Mouse (Mus musculus) kidney, postnatal 0 days (tissue): ENCODE measurements around the gene Rapgef4. TPM values are rescaled to one million over a fixed set of nuclear protein-coding genes. Genes with fewer than 3 reads are reported as not detected.

ENCODE experiments used
- ATAC-seq: fragments of 200-750 bp; cut with Nextera tagmentation; replicated peaks from 2 replicates; pipeline ENCODE4 v1.8.0; 2017; ENCODE audit warnings: low read depth, moderate number of reproducible peaks, moderate TSS enrichment, moderate library complexity; ENCODE audit not compliant: low FRiP score
- DNase-seq: peaks from one replicate; pipeline ENCODE4 v3.0.0-alpha.2; 2016; ENCODE audit warnings: low spot score
- H3K27ac ChIP-seq: fragments of 300-500 bp; sonication (generic); 2 replicates; pipeline ENCODE4 v1.5.1; 2014; ENCODE audit warnings: mild to moderate bottlenecking
- H3K27me3 ChIP-seq: fragments of 300-500 bp; sonication (generic); 2 replicates; pipeline ENCODE4 v1.6.1; 2014; ENCODE audit warnings: low read length, mixed read lengths; ENCODE audit not compliant: insufficient read depth
- H3K36me3 ChIP-seq: fragments of 300-500 bp; sonication (generic); 2 replicates; pipeline ENCODE4 v1.6.1; 2014; ENCODE audit warnings: low read length, mixed read lengths; ENCODE audit not compliant: insufficient read depth
- H3K4me1 ChIP-seq: fragments of 300-500 bp; sonication (generic); replicated peaks from 2 replicates; pipeline ENCODE4 v1.6.1; 2014; ENCODE audit warnings: antibody characterized with exemption, low read length, mixed read lengths; ENCODE audit not compliant: insufficient read depth
- H3K4me2 ChIP-seq: fragments of 300-500 bp; sonication (generic); 2 replicates; pipeline ENCODE4 v1.6.1; 2014; ENCODE audit warnings: mild to moderate bottlenecking, low read length, moderate library complexity, mixed read lengths
- H3K4me3 ChIP-seq: fragments of 300-500 bp; sonication (generic); replicated peaks from 2 replicates; pipeline ENCODE4 v1.5.1; 2014; ENCODE audit warnings: low read depth, low read length
- H3K9ac ChIP-seq: fragments of 300-500 bp; sonication (generic); 2 replicates; pipeline ENCODE4 v1.6.1; 2014; ENCODE audit warnings: low read depth, low read length
- H3K9me3 ChIP-seq: fragments of 300-500 bp; sonication (generic); replicated peaks from 2 replicates; pipeline ENCODE4 v1.6.1; 2016; ENCODE audit warnings: low read length, inconsistent platforms, mixed read lengths
- CTCF ChIP-seq: IDR thresholded peaks from 2 replicates; pipeline ENCODE4 v1.5.1; 2016; ENCODE audit warnings: antibody characterized with exemption, low read depth, mild to moderate bottlenecking, moderate library complexity
- WGBS: fragments of 180-500 bp; shearing (Covaris S2); extraction: QIAGEN DNeasy Blood & Tissue Kit; methylation state at CpG from one replicate; pipeline ENCODE4 v1.1.7; 2014; 5-methylcytosine and 5-hydroxymethylcytosine counted together
- polyA plus RNA-seq: library from polyadenylated mRNA; unstranded; fragments of >200 nt; fragmentation: Nextera tagmentation; extraction: Ambion mirVana; gene quantifications from 2 replicates; pipeline ENCODE4 v1.2.1, GENCODE M21; 2015

Gene Rapgef4
- polyA plus RNA-seq, 1 experiment from 2014 or later: 4.6 TPM

GRCm38 (mm10) chr2:72178515-72178914, 197.5 kb downstream of the Rapgef4 start:
- Histone ChIP-seq H3K4me3 (no peak overlapping the region), H3K4me2 (no peak overlapping the region), H3K36me3 (no peaks in the 10 kb centered on the region), H3K9ac (no peak overlapping the region), H3K27ac (no peak overlapping the region), H3K9me3 (no peaks in the 10 kb centered on the region), H3K27me3 (no peaks in the 10 kb centered on the region), H3K4me1 (no peaks in the 10 kb centered on the region)
- 88% methylated on average over 11 of the region's 11 CpGs for WGBS
- no peak for TF ChIP-seq CTCF
- DNase-seq (no peak), ATAC-seq (no peak)

GRCm38 (mm10) chr2:72179600-72180301, 198.7 kb downstream of the Rapgef4 start:
- no peak overlapping the region for H3K4me3 ChIP-seq
- no peak overlapping the region for H3K27ac ChIP-seq
- no peaks in the 10 kb centered on the region for H3K27me3 ChIP-seq
- TF ChIP-seq CTCF: no peak
- no peaks in the 10 kb centered on the region for H3K4me1 ChIP-seq
- DNase-seq (no peak), ATAC-seq (no peak)
- H3K36me3 ChIP-seq: no peaks in the 10 kb centered on the region
- H3K9me3 ChIP-seq: no peaks in the 10 kb centered on the region
- 89% methylated on average over 15 of the region's 15 CpGs for WGBS
- H3K4me2 ChIP-seq: no peak overlapping the region
- H3K9ac ChIP-seq: no peak overlapping the region

DNA sequence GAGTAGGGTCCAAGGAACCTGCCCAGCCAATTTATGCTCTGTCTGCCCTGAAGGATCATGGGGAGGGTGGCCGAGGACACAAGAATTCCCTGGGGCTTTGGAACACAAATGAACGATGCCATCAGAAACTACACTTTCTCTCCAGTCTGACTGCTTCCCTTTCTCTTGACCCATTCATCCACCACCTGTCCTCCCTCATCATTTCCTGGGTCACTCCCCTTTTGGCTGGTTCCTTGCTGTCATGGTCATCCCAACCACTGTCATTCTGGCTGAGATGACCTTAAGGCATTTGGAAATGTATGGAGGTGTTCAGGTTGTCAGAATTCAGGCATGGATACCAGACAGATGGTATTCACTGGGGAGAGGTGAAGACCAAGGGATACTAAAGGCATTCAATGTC, 200.4 kb downstream of the Rapgef4 start:
- no peaks in the 10 kb centered on the region for H3K9me3 ChIP-seq
- no peaks in the 10 kb centered on the region for H3K27me3 ChIP-seq
- no peak overlapping the region for H3K27ac ChIP-seq
- no peak for TF ChIP-seq CTCF
- no peak overlapping the region for H3K9ac ChIP-seq
- H3K36me3 ChIP-seq: no peaks in the 10 kb centered on the region
- H3K4me1 ChIP-seq: no peaks in the 10 kb centered on the region
- ATAC-seq (no peak), DNase-seq (no peak)
- H3K4me2 ChIP-seq: no peak overlapping the region
- H3K4me3 ChIP-seq: no peak overlapping the region
- 73% methylated on average over 2 of the region's 2 CpGs for WGBS

- ATAC-seq: no peak
- whole genome bisulfite sequencing: 85% methylated on average over 3 of the region's 3 CpGs
- Histone ChIP-seq H3K9me3 (no peaks in the 10 kb centered on the region), H3K4me3 (no peak overlapping the region), H3K36me3 (no peaks in the 10 kb centered on the region), H3K4me2 (no peak overlapping the region), H3K27ac (no peak overlapping the region), H3K27me3 (no peaks in the 10 kb centered on the region), H3K9ac (no peak overlapping the region), H3K4me1 (no peaks in the 10 kb centered on the region)
- DNase-seq: no peak
- no peak for TF ChIP-seq CTCF
These were observed 202.7 kb downstream of the Rapgef4 start for GRCm38 (mm10) chr2:72183751-72184150.

GRCm38 (mm10) chr2:72196190-72196965, 215.3 kb downstream of the Rapgef4 start:
- H3K27ac ChIP-seq: no peak overlapping the region
- no peaks in the 10 kb centered on the region for H3K9me3 ChIP-seq
- H3K4me3 ChIP-seq: no peak overlapping the region
- H3K4me2 ChIP-seq: no peak overlapping the region
- no peaks in the 10 kb centered on the region for H3K4me1 ChIP-seq
- no peaks in the 10 kb centered on the region for H3K27me3 ChIP-seq
- ATAC-seq: peak; percentile 40; the same call in 1 of the 2 replicates
- H3K36me3 ChIP-seq: no peaks in the 10 kb centered on the region
- no peak for DNase-seq
- 69% methylated on average over 6 of the region's 6 CpGs for WGBS
- no peak overlapping the region for H3K9ac ChIP-seq
- no peak for TF ChIP-seq CTCF

DNA sequence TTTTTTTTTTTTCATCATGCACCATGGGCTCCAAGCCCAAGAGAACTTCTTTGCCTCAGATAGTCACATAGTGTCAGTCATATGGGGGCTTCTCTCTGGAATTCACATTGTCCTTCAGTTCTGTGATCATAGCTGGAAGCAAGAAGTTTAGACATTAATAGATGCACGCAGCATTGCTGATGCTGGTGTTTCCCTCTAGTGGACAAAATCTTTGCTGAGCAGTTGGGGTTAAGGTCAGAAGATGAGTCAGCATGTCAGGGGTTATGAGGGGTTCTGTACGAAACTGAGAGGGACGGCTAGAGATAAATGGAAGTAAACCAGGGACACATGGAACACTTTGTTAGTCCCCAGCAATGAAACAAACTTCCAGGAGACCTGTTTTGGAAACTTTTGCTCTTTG, 216.0 kb downstream of the Rapgef4 start:
- DNase-seq: peak; percentile 38
- WGBS: 34% methylated on average over 3 of the region's 3 CpGs
- no peaks in the 10 kb centered on the region for H3K4me1 ChIP-seq

More for the DNA sequence above, 216.0 kb downstream of the Rapgef4 start:
- peak; percentile 64 for TF ChIP-seq CTCF
- Histone ChIP-seq H3K9ac (no peak overlapping the region), H3K27ac (no peak overlapping the region), H3K4me3 (no peak overlapping the region), H3K4me2 (no peak overlapping the region), H3K27me3 (no peaks in the 10 kb centered on the region), H3K9me3 (no peaks in the 10 kb centered on the region), H3K36me3 (no peaks in the 10 kb centered on the region)
- ATAC-seq: no peak
